Mouse (Mus musculus) hindbrain, embryonic 14.5 days (tissue): ENCODE measurements at regions not wholly inside any gene's neighbourhood (a gene's known extent, or its start where the extent isn't known, plus 50 kb on each side); places are given as distances from the start of the nearest gene placed in this dataset.

Experiments used
- ATAC-seq: fragments of 200-750 bp; cut with Nextera tagmentation; 2 replicates; pipeline ENCODE4 v1.8.0; 2017; ENCODE audit warnings: moderate number of reproducible peaks, mild to moderate bottlenecking, moderate TSS enrichment, moderate library complexity; ENCODE audit not compliant: low FRiP score
- DNase-seq: peaks from one replicate; pipeline ENCODE4 v3.0.0-alpha.2; 2015; ENCODE audit warnings: low spot score
- H3K27ac ChIP-seq: fragments of 300-500 bp; sonication (generic); 2 replicates; pipeline ENCODE4 v1.5.1; 2014; ENCODE audit warnings: mild to moderate bottlenecking, moderate library complexity
- H3K27me3 ChIP-seq: fragments of 300-500 bp; sonication (generic); 2 replicates; pipeline ENCODE4 v1.6.1; 2014; ENCODE audit warnings: mild to moderate bottlenecking, low read length, mixed read lengths; ENCODE audit not compliant: control insufficient read depth, insufficient read depth
- H3K36me3 ChIP-seq: fragments of 300-500 bp; sonication (generic); replicated peaks from 2 replicates; pipeline ENCODE4 v1.6.1; 2014; ENCODE audit not compliant: control insufficient read depth, insufficient read depth
- H3K4me1 ChIP-seq: fragments of 300-500 bp; sonication (generic); replicated peaks from 2 replicates; pipeline ENCODE4 v1.6.1; 2014; ENCODE audit warnings: antibody characterized with exemption, low read length, mixed read lengths; ENCODE audit not compliant: control insufficient read depth, insufficient read depth
- H3K4me2 ChIP-seq: fragments of 300-500 bp; sonication (generic); replicated peaks from 2 replicates; pipeline ENCODE4 v1.6.1; 2014; ENCODE audit warnings: mild to moderate bottlenecking, moderate library complexity
- H3K4me3 ChIP-seq: fragments of 300-500 bp; sonication (generic); replicated peaks from 2 replicates; pipeline ENCODE4 v1.5.1; 2014; ENCODE audit warnings: mild to moderate bottlenecking, low read length
- H3K9ac ChIP-seq: fragments of 300-500 bp; sonication (generic); 2 replicates; pipeline ENCODE4 v1.6.1; 2014
- H3K9me3 ChIP-seq: fragments of 300-500 bp; sonication (generic); 2 replicates; pipeline ENCODE4 v1.6.1; 2016; ENCODE audit warnings: low read length; ENCODE audit not compliant: control insufficient read depth
- WGBS: fragments of 180-500 bp; shearing (Covaris S2); extraction: QIAGEN DNeasy Blood & Tissue Kit; methylation state at CpG from one replicate; pipeline ENCODE4 v1.1.7; 2014; 5-methylcytosine and 5-hydroxymethylcytosine counted together

- WGBS: 60% methylated on average over 7 of the region's 7 CpGs
- ATAC-seq (no peak), DNase-seq (no peak)
- Histone ChIP-seq H3K9me3 (no peaks in the 10 kb centered on the region), H3K36me3 (no peaks in the 10 kb centered on the region), H3K27ac (no peak overlapping the region), H3K4me1 (no peaks in the 10 kb centered on the region; the same call in 1 of the 2 replicates), H3K4me2 (no peak overlapping the region), H3K9ac (no peak overlapping the region), H3K4me3 (no peak overlapping the region), H3K27me3 (no peaks in the 10 kb centered on the region)
These were observed 293.0 kb downstream of the Nedd1 start for GRCm38 (mm10) chr10:92429256-92429655.

GRCm38 (mm10) chr10:92428026-92428425 is 294.2 kb downstream of the Nedd1 start:
- H3K4me2 ChIP-seq: no peak overlapping the region
- H3K4me3 ChIP-seq: no peak overlapping the region
- no peaks in the 10 kb centered on the region; the same call in 1 of the 2 replicates for H3K4me1 ChIP-seq
- DNase-seq: no peak
- H3K9me3 ChIP-seq: no peaks in the 10 kb centered on the region
- WGBS: 18% methylated on average over 4 of the region's 4 CpGs
- no peaks in the 10 kb centered on the region for H3K27me3 ChIP-seq
- no peak for ATAC-seq
- H3K27ac ChIP-seq: no peak overlapping the region; the same call in 1 of the 2 replicates
- H3K36me3 ChIP-seq: no peaks in the 10 kb centered on the region
- no peak overlapping the region for H3K9ac ChIP-seq

- H3K27me3 ChIP-seq: no peaks in the 10 kb centered on the region
- no peak overlapping the region for H3K27ac ChIP-seq
- H3K4me1 ChIP-seq: no peaks in the 10 kb centered on the region; the same call in 1 of the 2 replicates
- 31% methylated on average over 6 of the region's 6 CpGs for WGBS
- H3K4me3 ChIP-seq: no peak overlapping the region
- no peak overlapping the region for H3K9ac ChIP-seq
- H3K36me3 ChIP-seq: no peaks in the 10 kb centered on the region
- ATAC-seq: no peak; the same call in 1 of the 2 replicates
- no peak overlapping the region for H3K4me2 ChIP-seq
- no peaks in the 10 kb centered on the region for H3K9me3 ChIP-seq
- no peak for DNase-seq
These were observed 295.8 kb downstream of the Nedd1 start for GRCm38 (mm10) chr10:92426443-92426842.

- 90% methylated on average over 7 of the region's 7 CpGs for WGBS
- DNase-seq: no peak
- H3K4me1 ChIP-seq: no peaks in the 10 kb centered on the region
These were observed 309.5 kb downstream of the Nedd1 start for GRCm38 (mm10) chr10:92412737-92413136.

GRCm38 (mm10) chr10:92410813-92411325 is 311.4 kb downstream of the Nedd1 start:
- no peak for DNase-seq
- H3K9me3 ChIP-seq: no peaks in the 10 kb centered on the region
- H3K27ac ChIP-seq: no peak overlapping the region
- no peaks in the 10 kb centered on the region for H3K36me3 ChIP-seq
- no peak overlapping the region for H3K4me2 ChIP-seq
- no peak overlapping the region for H3K9ac ChIP-seq
- ATAC-seq: no peak
- no peak overlapping the region for H3K4me3 ChIP-seq
- 48% methylated on average over 5 of the region's 5 CpGs for WGBS
- no peaks in the 10 kb centered on the region for H3K4me1 ChIP-seq
- H3K27me3 ChIP-seq: no peaks in the 10 kb centered on the region

More at GRCm38 (mm10) chr10:92412737-92413136, 309.5 kb downstream of the Nedd1 start:
- Histone ChIP-seq H3K9ac (no peak overlapping the region), H3K4me2 (no peak overlapping the region), H3K9me3 (no peaks in the 10 kb centered on the region), H3K27me3 (no peaks in the 10 kb centered on the region), H3K27ac (no peak overlapping the region), H3K36me3 (no peaks in the 10 kb centered on the region), H3K4me3 (no peak overlapping the region)
- no peak for ATAC-seq

GRCm38 (mm10) chr10:92404697-92405293 is 317.4 kb downstream of the Nedd1 start:
- DNase-seq (no peak), ATAC-seq (no peak)
- no peaks in the 10 kb centered on the region for H3K27me3 ChIP-seq
- WGBS: 31% methylated on average over 15 of the region's 15 CpGs
- peak overlapping the region; percentile 3; the same call in 1 of the 2 replicates for H3K4me3 ChIP-seq
- H3K36me3 ChIP-seq: no peaks in the 10 kb centered on the region
- peak overlapping the region; percentile 33 for H3K4me2 ChIP-seq
- H3K9ac ChIP-seq: no peak overlapping the region
- H3K9me3 ChIP-seq: no peaks in the 10 kb centered on the region
- no peaks in the 10 kb centered on the region for H3K4me1 ChIP-seq
- H3K27ac ChIP-seq: no peak overlapping the region

- H3K9ac ChIP-seq: no peak overlapping the region
- no peak overlapping the region for H3K4me3 ChIP-seq
- WGBS: 62% methylated on average over 5 of the region's 5 CpGs
- no peaks in the 10 kb centered on the region for H3K36me3 ChIP-seq
- no peak for ATAC-seq
- H3K9me3 ChIP-seq: no peaks in the 10 kb centered on the region
- H3K27ac ChIP-seq: no peak overlapping the region
- no peak for DNase-seq
- no peak overlapping the region for H3K4me2 ChIP-seq
- no peaks in the 10 kb centered on the region for H3K4me1 ChIP-seq
- H3K27me3 ChIP-seq: no peaks in the 10 kb centered on the region
These were observed 321.6 kb downstream of the Nedd1 start for GRCm38 (mm10) chr10:92400587-92401090.

- Histone ChIP-seq H3K4me1 (peaks cover 9% of the 10 kb centered on the region), H3K27me3 (no peaks in the 10 kb centered on the region), H3K9me3 (no peaks in the 10 kb centered on the region), H3K4me3 (no peak overlapping the region), H3K4me2 (0 out of 2 replicates have a peak overlapping the region, but pooled peaks have one; percentile 10), H3K27ac (no peak overlapping the region), H3K36me3 (no peaks in the 10 kb centered on the region), H3K9ac (no peak overlapping the region)
- ATAC-seq (no peak), DNase-seq (peak; percentile 51)
- WGBS: 32% methylated on average over 7 of the region's 7 CpGs
These were observed 333.0 kb downstream of the Nedd1 start for GRCm38 (mm10) chr10:92389176-92389732.

GRCm38 (mm10) chr10:92367126-92367525 is 355.1 kb downstream of the Nedd1 start:
- no peaks in the 10 kb centered on the region for H3K4me1 ChIP-seq
- H3K27me3 ChIP-seq: no peaks in the 10 kb centered on the region
- DNase-seq: no peak
- no peaks in the 10 kb centered on the region for H3K36me3 ChIP-seq
- no peak overlapping the region for H3K9ac ChIP-seq
- 79% methylated on average over 8 of the region's 8 CpGs for WGBS
- no peak overlapping the region for H3K4me3 ChIP-seq
- no peak for ATAC-seq
- H3K4me2 ChIP-seq: no peak overlapping the region
- no peak overlapping the region for H3K27ac ChIP-seq
- no peaks in the 10 kb centered on the region for H3K9me3 ChIP-seq
